Mouse (Mus musculus): ENCODE data around the gene Ascc1. TPM values are rescaled to one million over a fixed set of nuclear protein-coding genes. Genes with fewer than 3 reads are reported as not detected.
A peak's percentile ranks its signal among the peaks of the same experiment; 100 is the strongest.
"Not testable (repeated sequence)": the region's sequence is repeated elsewhere in the genome, so short reads cannot be mapped to it uniquely, and the experiment has no call there.

Ascc1 gene
- polyA plus RNA-seq, 1 experiment from 2014 or later, result 38.0 TPM

- Histone ChIP-seq H3K9ac (peak overlapping the region; percentile 36), H3K27me3 (no peaks in the 10 kb centered on the region), H3K4me2 (replicated peaks) (no peak overlapping the region), H3K36me3 (no peaks in the 10 kb centered on the region), H3K9me3 (replicated peaks) (no peaks in the 10 kb centered on the region), H3K4me3 (no peak overlapping the region), H3K4me1 (peaks cover 25% of the 10 kb centered on the region), H3K27ac (peak overlapping the region; percentile 81)
- peak; percentile 39 for ATAC-seq (ENCODE audit: low FRiP score)
- WGBS, result 54% methylated on average over 11 of the region's 11 CpGs
These were observed 23.5 kb upstream of the Ascc1 start for GRCm38 (mm10) chr10:59978873-59979743.

- no peak for ATAC-seq (ENCODE audit: low FRiP score)
- Histone ChIP-seq H3K4me3 (no peak overlapping the region), H3K9ac (no peak overlapping the region), H3K27me3 (no peaks in the 10 kb centered on the region), H3K4me1 (peaks cover 14% of the 10 kb centered on the region), H3K9me3 (replicated peaks) (no peaks in the 10 kb centered on the region), H3K36me3 (peaks cover 7% of the 10 kb centered on the region), H3K4me2 (replicated peaks) (no peak overlapping the region), H3K27ac (no peak overlapping the region)
- WGBS, result 88% methylated on average over 6 of the region's 6 CpGs
These were observed 21.8 kb upstream of the Ascc1 start for GRCm38 (mm10) chr10:59980815-59981244.

GRCm38 (mm10) chr10:59981336-59981735, 21.3 kb upstream of the Ascc1 start:
- ATAC-seq (ENCODE audit: low FRiP score), result no peak
- WGBS, result 72% methylated on average over 4 of the region's 4 CpGs
- no peak overlapping the region for H3K4me3 ChIP-seq
- no peaks in the 10 kb centered on the region for H3K27me3 ChIP-seq
- H3K9me3 ChIP-seq (replicated peaks), result no peaks in the 10 kb centered on the region
- peaks cover 14% of the 10 kb centered on the region for H3K4me1 ChIP-seq
- no peak overlapping the region; the same call in 1 of the 2 replicates for H3K9ac ChIP-seq
- no peak overlapping the region for H3K4me2 ChIP-seq (replicated peaks)
- H3K27ac ChIP-seq, result no peak overlapping the region
- peaks cover 12% of the 10 kb centered on the region for H3K36me3 ChIP-seq

- no peaks in the 10 kb centered on the region for H3K27me3 ChIP-seq
- H3K36me3 ChIP-seq, result peaks cover 15% of the 10 kb centered on the region
- ATAC-seq (ENCODE audit: low FRiP score), result no peak
- no peak overlapping the region for H3K4me2 ChIP-seq (replicated peaks)
- H3K27ac ChIP-seq, result no peak overlapping the region
- 93% methylated on average over 9 of the region's 9 CpGs for WGBS
- no peak overlapping the region for H3K4me3 ChIP-seq
- H3K4me1 ChIP-seq, result peaks cover 14% of the 10 kb centered on the region
- H3K9me3 ChIP-seq (replicated peaks), result no peaks in the 10 kb centered on the region
- no peak overlapping the region for H3K9ac ChIP-seq
These were observed 20.8 kb upstream of the Ascc1 start for GRCm38 (mm10) chr10:59981792-59982191.

- Histone ChIP-seq H3K9ac (no peak overlapping the region), H3K36me3 (peaks cover 20% of the 10 kb centered on the region), H3K9me3 (replicated peaks) (no peaks in the 10 kb centered on the region), H3K27ac (no peak overlapping the region), H3K4me1 (peaks cover 14% of the 10 kb centered on the region), H3K27me3 (no peaks in the 10 kb centered on the region), H3K4me3 (no peak overlapping the region), H3K4me2 (replicated peaks) (no peak overlapping the region)
- 95% methylated on average over 12 of the region's 12 CpGs for WGBS
- no peak for ATAC-seq (ENCODE audit: low FRiP score)
These were observed 20.2 kb upstream of the Ascc1 start for GRCm38 (mm10) chr10:59982379-59982873.

DNA sequence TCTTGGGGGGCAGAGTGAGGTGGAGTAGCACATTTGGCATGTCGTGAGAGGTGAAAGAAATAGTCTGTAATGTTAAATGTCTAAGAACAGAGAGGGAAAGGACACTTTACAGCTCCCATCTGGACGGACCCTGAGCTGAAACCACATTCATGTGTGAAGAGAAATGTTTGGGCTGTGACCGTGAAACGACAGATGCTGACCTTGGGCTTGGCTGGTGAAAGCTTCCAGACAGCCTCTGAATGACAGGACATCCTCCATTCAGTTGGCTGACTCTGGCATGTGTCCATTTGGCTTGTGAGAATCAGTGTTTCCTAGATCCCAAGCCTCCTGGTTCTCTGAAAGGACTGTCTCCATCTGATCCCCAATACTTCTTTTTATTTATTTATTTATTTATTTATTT, 14.6 kb upstream of the Ascc1 start:
- ATAC-seq (ENCODE audit: low FRiP score), result no peak
- Histone ChIP-seq H3K27me3 (no peaks in the 10 kb centered on the region), H3K27ac (no peak overlapping the region), H3K9me3 (replicated peaks) (no peaks in the 10 kb centered on the region), H3K4me1 (no peaks in the 10 kb centered on the region), H3K4me3 (no peak overlapping the region), H3K4me2 (replicated peaks) (no peak overlapping the region), H3K36me3 (peaks cover 65% of the 10 kb centered on the region), H3K9ac (no peak overlapping the region)
- 87% methylated on average over 4 of the region's 4 CpGs for WGBS

GRCm38 (mm10) chr10:59990393-59990792, 12.2 kb upstream of the Ascc1 start:
- H3K36me3 ChIP-seq, result peaks cover 79% of the 10 kb centered on the region

DNA sequence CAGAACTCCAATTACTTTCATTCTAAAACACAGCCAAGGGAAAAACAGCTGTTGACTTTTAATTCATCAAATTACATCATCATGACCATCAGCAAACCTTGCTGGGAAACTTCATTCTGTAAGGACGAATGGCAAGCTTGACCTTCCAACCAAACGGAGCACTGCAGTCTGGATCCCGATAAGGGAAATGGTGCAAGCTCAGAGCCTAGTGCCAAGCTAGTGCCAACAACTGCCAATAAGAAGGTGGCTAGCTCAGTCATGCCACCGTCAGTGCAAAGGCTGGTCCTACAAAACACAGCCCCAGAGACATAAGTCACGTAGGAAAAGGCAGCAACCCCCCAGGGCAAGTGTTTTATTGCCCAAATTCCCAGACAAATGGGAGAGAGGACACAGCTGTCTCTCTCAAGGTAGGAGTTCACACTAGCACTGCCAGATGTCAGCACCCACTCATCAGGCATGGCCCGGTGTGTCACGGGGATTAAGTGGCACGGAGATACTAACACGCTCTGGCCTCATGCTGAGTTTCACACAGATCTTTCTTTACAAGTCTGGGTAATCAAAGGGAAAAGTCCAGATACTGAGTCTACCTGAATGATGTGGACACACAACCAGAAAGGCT, 11.2 kb upstream of the Ascc1 start:
- H3K36me3 ChIP-seq, result peaks cover 79% of the 10 kb centered on the region
- H3K4me3 ChIP-seq, result no peak overlapping the region
- H3K27ac ChIP-seq, result no peak overlapping the region
- no peaks in the 10 kb centered on the region for H3K27me3 ChIP-seq
- no peak overlapping the region for H3K4me2 ChIP-seq (replicated peaks)
- H3K9ac ChIP-seq, result no peak overlapping the region
- no peaks in the 10 kb centered on the region for H3K9me3 ChIP-seq (replicated peaks)
- ATAC-seq (ENCODE audit: low FRiP score), result no peak
- H3K4me1 ChIP-seq, result no peaks in the 10 kb centered on the region
- WGBS, result 90% methylated on average over 9 of the region's 9 CpGs

More at GRCm38 (mm10) chr10:59990393-59990792, 12.2 kb upstream of the Ascc1 start:
- Histone ChIP-seq H3K4me3 (no peak overlapping the region), H3K27ac (no peak overlapping the region), H3K4me2 (replicated peaks) (no peak overlapping the region), H3K9me3 (replicated peaks) (no peaks in the 10 kb centered on the region), H3K4me1 (no peaks in the 10 kb centered on the region), H3K9ac (no peak overlapping the region), H3K27me3 (no peaks in the 10 kb centered on the region)
- WGBS, result 97% methylated on average over 9 of the region's 9 CpGs
- ATAC-seq (ENCODE audit: low FRiP score), result no peak

DNA sequence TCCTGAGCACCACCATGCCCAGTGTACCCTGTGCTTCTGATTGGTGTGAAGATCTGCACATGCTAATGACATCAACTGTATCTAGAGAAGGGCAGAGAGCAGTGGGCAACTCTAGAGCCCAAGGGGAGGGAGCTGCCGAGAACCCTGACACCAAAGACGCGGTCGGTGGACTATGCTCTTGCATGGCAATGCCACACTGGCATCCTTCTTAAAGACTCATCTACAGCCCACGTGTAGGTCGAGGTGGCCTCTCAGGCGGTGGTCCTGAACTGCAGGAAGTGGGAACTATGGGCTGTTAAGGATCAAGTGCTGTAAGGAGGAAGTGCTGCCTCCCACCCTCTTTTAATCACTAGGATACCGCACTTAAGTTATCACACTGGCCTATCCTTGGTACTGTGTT, 10.6 kb upstream of the Ascc1 start:
- Histone ChIP-seq H3K4me2 (replicated peaks) (no peak overlapping the region), H3K27ac (no peak overlapping the region), H3K9me3 (replicated peaks) (no peaks in the 10 kb centered on the region), H3K9ac (no peak overlapping the region), H3K4me3 (no peak overlapping the region), H3K4me1 (no peaks in the 10 kb centered on the region), H3K27me3 (no peaks in the 10 kb centered on the region), H3K36me3 (peaks cover 78% of the 10 kb centered on the region)
- 87% methylated on average over 8 of the region's 8 CpGs for WGBS
- ATAC-seq (ENCODE audit: low FRiP score), result no peak

GRCm38 (mm10) chr10:59993813-59994212, 8.8 kb upstream of the Ascc1 start:
- not testable (repeated sequence) for H3K27ac ChIP-seq; H3K9ac ChIP-seq; H3K4me3 ChIP-seq; H3K27me3 ChIP-seq; H3K4me2 ChIP-seq (replicated peaks); ATAC-seq (ENCODE audit: low FRiP score); H3K4me1 ChIP-seq; H3K9me3 ChIP-seq (replicated peaks)
- 94% methylated on average over 2 of the region's 3 CpGs for WGBS
- peaks cover 60% of the 10 kb centered on the region for H3K36me3 ChIP-seq

GRCm38 (mm10) chr10:59995889-59996288, 6.7 kb upstream of the Ascc1 start:
- no peak for ATAC-seq (ENCODE audit: low FRiP score)
- Histone ChIP-seq H3K4me3 (no peak overlapping the region), H3K9ac (no peak overlapping the region), H3K27me3 (no peaks in the 10 kb centered on the region), H3K36me3 (peaks cover 44% of the 10 kb centered on the region), H3K9me3 (replicated peaks) (no peaks in the 10 kb centered on the region), H3K27ac (no peak overlapping the region), H3K4me1 (0 out of 2 replicates have a peak, but pooled peaks cover under 1% of the 10 kb centered on the region), H3K4me2 (replicated peaks) (no peak overlapping the region)
- 94% methylated on average over 6 of the region's 6 CpGs for WGBS

DNA sequence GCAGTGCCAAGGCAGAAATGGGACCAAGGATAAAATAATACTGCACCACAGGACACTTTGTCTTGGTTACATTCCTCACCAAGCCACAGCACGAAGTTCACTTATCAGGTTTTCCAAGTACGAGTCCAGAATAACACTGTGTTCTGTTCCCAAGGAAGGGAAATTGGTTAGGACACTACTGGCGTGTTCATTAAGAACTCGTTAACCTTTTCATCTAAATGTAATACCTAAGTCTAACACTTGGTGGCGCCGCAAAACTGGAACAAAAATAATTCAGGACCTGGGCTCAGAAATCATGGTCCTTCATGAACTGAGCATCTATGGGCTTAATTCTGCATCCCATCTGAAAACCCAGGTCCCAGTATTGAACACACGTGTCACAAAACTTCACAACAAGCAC, 5.0 kb upstream of the Ascc1 start:
- no peak overlapping the region for H3K9ac ChIP-seq
- ATAC-seq (ENCODE audit: low FRiP score), result no peak
- H3K9me3 ChIP-seq (replicated peaks), result no peaks in the 10 kb centered on the region
- no peak overlapping the region for H3K4me2 ChIP-seq (replicated peaks)
- no peak overlapping the region for H3K4me3 ChIP-seq
- WGBS, result 23% methylated on average over 7 of the region's 7 CpGs
- H3K27ac ChIP-seq, result no peak overlapping the region
- no peaks in the 10 kb centered on the region for H3K27me3 ChIP-seq
- H3K36me3 ChIP-seq, result peaks cover 34% of the 10 kb centered on the region
- H3K4me1 ChIP-seq, result peaks cover 12% of the 10 kb centered on the region
